Mouse (Mus musculus) brain, embryonic 14.5 days (tissue): ENCODE measurements around the gene Pbp2.

ENCODE experiments used
- CTCF ChIP-seq: fragments of 200-500 bp; IDR thresholded peaks from 2 replicates; pipeline ENCODE4 v1.5.1; 2012; ENCODE audit warnings: inconsistent platforms, mild to moderate bottlenecking, moderate library complexity, borderline replicate concordance; ENCODE audit not compliant: insufficient read depth, insufficient read length; ENCODE audit errors: extremely low read depth
- POLR2A ChIP-seq: fragments of 200-500 bp; IDR thresholded peaks from 2 replicates; pipeline ENCODE4 v1.6.1; 2012; ENCODE audit warnings: mild to moderate bottlenecking, inconsistent platforms, borderline replicate concordance; ENCODE audit not compliant: poor library complexity, insufficient read depth, insufficient read length, severe bottlenecking; ENCODE audit errors: extremely low read depth

DNA sequence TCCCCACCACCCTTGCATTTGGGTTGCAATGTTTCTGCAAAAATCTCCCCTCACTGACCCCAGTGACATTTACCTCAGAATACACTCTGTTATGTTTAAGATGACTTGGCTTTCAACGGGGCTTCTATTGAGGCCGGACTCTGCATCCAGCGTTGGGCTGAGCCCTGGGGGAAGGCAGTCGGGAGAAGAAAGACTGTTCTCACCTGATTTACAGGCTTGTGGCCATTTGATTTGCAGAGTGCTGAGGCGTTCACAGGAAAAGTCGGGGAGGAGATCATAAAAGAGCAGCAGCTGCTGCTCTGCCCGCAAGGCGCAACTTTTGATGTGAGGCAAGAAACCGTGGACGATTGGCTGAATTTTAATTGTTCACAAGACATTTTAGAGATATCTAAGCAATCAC lies 30.3 kb downstream of the Pbp2 start:
- TF ChIP-seq CTCF (no peak), POLR2A (no peak)
